Mouse (Mus musculus) inflammation-experienced regulatory T-cells, adult 6 months (primary cell): ENCODE measurements at regions not wholly inside any gene's neighbourhood (a gene's known extent, or its start where the extent isn't known, plus 50 kb on each side); places are given as distances from the start of the nearest gene placed in this dataset.

Experiments
- ATAC-seq: one replicate; pipeline ENCODE4 v1.8.0; 2017

- no peak for ATAC-seq
These were observed 85.4 kb downstream of the Rpap3 start for GRCm38 (mm10) chr15:97620261-97620660.

- ATAC-seq: no peak
These were observed 85.9 kb downstream of the Rpap3 start for GRCm38 (mm10) chr15:97619764-97620163.

- no peak for ATAC-seq
These were observed 93.3 kb downstream of the Rpap3 start for GRCm38 (mm10) chr15:97612325-97612724.

GRCm38 (mm10) chr15:97610767-97611166 is 94.9 kb downstream of the Rpap3 start:
- ATAC-seq: no peak

GRCm38 (mm10) chr15:97609496-97609895 is 96.1 kb downstream of the Rpap3 start:
- ATAC-seq: no peak

- ATAC-seq: no peak
These were observed 97.0 kb downstream of the Rpap3 start for GRCm38 (mm10) chr15:97608651-97609050.

- ATAC-seq: no peak
These were observed 97.9 kb downstream of the Rpap3 start for GRCm38 (mm10) chr15:97607617-97608206.

GRCm38 (mm10) chr15:97606630-97607381 is 98.8 kb downstream of the Rpap3 start:
- ATAC-seq: peak; percentile 88

- ATAC-seq: no peak
These were observed 99.4 kb downstream of the Rpap3 start for GRCm38 (mm10) chr15:97606232-97606629.

- peak; percentile 39 for ATAC-seq
These were observed 99.8 kb downstream of the Rpap3 start for GRCm38 (mm10) chr15:97605791-97606190.

GRCm38 (mm10) chr15:97603492-97603891 is 102.1 kb downstream of the Rpap3 start:
- no peak for ATAC-seq

- no peak for ATAC-seq
These were observed 107.4 kb downstream of the Rpap3 start for GRCm38 (mm10) chr15:97598270-97598669.

- ATAC-seq: no peak
These were observed 109.0 kb downstream of the Rpap3 start for GRCm38 (mm10) chr15:97596514-97597081.

GRCm38 (mm10) chr15:97595284-97595796 is 110.3 kb downstream of the Rpap3 start:
- ATAC-seq: no peak

GRCm38 (mm10) chr15:97593781-97594600 is 111.6 kb downstream of the Rpap3 start:
- no peak for ATAC-seq

GRCm38 (mm10) chr15:97592786-97593185 is 112.8 kb downstream of the Rpap3 start:
- ATAC-seq: no peak

GRCm38 (mm10) chr15:97591406-97591805 is 114.2 kb downstream of the Rpap3 start:
- no peak for ATAC-seq

- peak; percentile 48 for ATAC-seq
These were observed 114.8 kb downstream of the Rpap3 start for GRCm38 (mm10) chr15:97590732-97591292.

- no peak for ATAC-seq
These were observed 117.9 kb downstream of the Rpap3 start for GRCm38 (mm10) chr15:97587571-97588205.

- ATAC-seq: peak; percentile 65
These were observed 123.9 kb downstream of the Rpap3 start for GRCm38 (mm10) chr15:97581724-97582154.

GRCm38 (mm10) chr15:97580726-97581125 is 124.9 kb downstream of the Rpap3 start:
- ATAC-seq: no peak

- peak; percentile 96 for ATAC-seq
These were observed 127.6 kb downstream of the Rpap3 start for GRCm38 (mm10) chr15:97578046-97578445.
